Mouse (Mus musculus) forebrain, embryonic 16.5 days (tissue): Measurements from ENCODE around the gene Inpp5a. TPM values are rescaled to one million over a fixed set of nuclear protein-coding genes. Genes with fewer than 3 reads are reported as not detected.
A peak's percentile ranks its signal among the peaks of the same experiment; 100 is the strongest.

Experiments used
- ATAC-seq: fragments of 200-750 bp; cut with Nextera tagmentation; 2 replicates; pipeline ENCODE4 v1.8.0; 2017; ENCODE audit warnings: mild to moderate bottlenecking, moderate library complexity
- H3K27ac ChIP-seq: fragments of 300-500 bp; sonication (generic); 2 replicates; pipeline ENCODE4 v1.5.1; 2014; ENCODE audit warnings: low read length, control low read depth
- H3K27me3 ChIP-seq: fragments of 300-500 bp; sonication (generic); replicated peaks from 2 replicates; pipeline ENCODE4 v1.6.1; 2014; ENCODE audit warnings: low read length; ENCODE audit not compliant: control insufficient read depth, insufficient read depth
- H3K36me3 ChIP-seq: fragments of 300-500 bp; sonication (generic); 2 replicates; pipeline ENCODE4 v1.6.1; 2014; ENCODE audit not compliant: control insufficient read depth, insufficient read depth
- H3K4me1 ChIP-seq: fragments of 300-500 bp; sonication (generic); replicated peaks from 2 replicates; pipeline ENCODE4 v1.6.1; 2014; ENCODE audit warnings: low read length; ENCODE audit not compliant: control insufficient read depth, insufficient read depth
- H3K4me2 ChIP-seq: fragments of 300-500 bp; sonication (generic); 2 replicates; pipeline ENCODE4 v1.6.1; 2014; ENCODE audit warnings: mild to moderate bottlenecking, low read length, control low read depth
- H3K4me3 ChIP-seq: fragments of 300-500 bp; sonication (generic); replicated peaks from 2 replicates; pipeline ENCODE4 v1.5.1; 2014; ENCODE audit warnings: mild to moderate bottlenecking, low read length, control low read depth
- H3K9ac ChIP-seq: fragments of 300-500 bp; sonication (generic); replicated peaks from 2 replicates; pipeline ENCODE4 v1.6.1; 2014; ENCODE audit warnings: low read depth, low read length, control low read depth
- H3K9me3 ChIP-seq: fragments of 300-500 bp; sonication (generic); 2 replicates; pipeline ENCODE4 v1.6.1; 2016; ENCODE audit warnings: low read length; ENCODE audit not compliant: control insufficient read depth
- WGBS: fragments of 180-500 bp; shearing (Covaris S2); extraction: QIAGEN DNeasy Blood & Tissue Kit; methylation state at CpG from one replicate; pipeline ENCODE4 v1.1.7; 2014; 5-methylcytosine and 5-hydroxymethylcytosine counted together
- polyA plus RNA-seq: library from polyadenylated mRNA; unstranded; fragments of >200 nt; fragmentation: Nextera tagmentation; extraction: Ambion mirVana; gene quantifications from 2 replicates; pipeline ENCODE4 v1.2.1, GENCODE M21; 2015

Gene Inpp5a
- polyA plus RNA-seq, 1 experiment from 2014 or later, result 11.2 TPM

DNA sequence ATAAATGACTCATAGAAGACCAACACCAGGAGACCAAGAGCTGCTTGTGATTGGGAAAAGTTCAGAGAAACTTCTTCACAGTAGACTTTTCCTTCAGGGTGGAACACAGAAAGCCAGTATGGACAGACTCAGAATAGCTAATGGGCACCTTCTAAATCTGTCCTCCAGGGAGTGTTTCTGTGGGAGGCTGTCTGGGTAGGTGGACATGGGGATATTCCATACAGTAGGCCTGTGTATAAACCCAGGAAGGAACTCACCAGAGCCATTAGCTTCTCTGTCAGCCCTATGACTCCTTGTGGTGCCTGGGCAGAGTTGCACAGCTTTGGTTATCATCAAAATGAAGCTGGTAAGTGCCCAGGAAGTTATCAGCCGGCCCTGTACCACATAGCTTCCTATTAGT lies 151.7 kb downstream of the Inpp5a start:
- 93% methylated on average over 1 of the region's 1 CpGs for WGBS
- ATAC-seq, result no peak
- H3K27me3 ChIP-seq, result peaks cover 4% of the 10 kb centered on the region

GRCm38 (mm10) chr7:139541422-139541821 lies 152.5 kb downstream of the Inpp5a start:
- no peak overlapping the region for H3K4me3 ChIP-seq
- no peaks in the 10 kb centered on the region for H3K9me3 ChIP-seq
- H3K36me3 ChIP-seq, result no peaks in the 10 kb centered on the region
- 87% methylated on average over 6 of the region's 6 CpGs for WGBS
- ATAC-seq, result no peak
- peaks cover 9% of the 10 kb centered on the region for H3K27me3 ChIP-seq
- H3K4me2 ChIP-seq, result no peak overlapping the region
- H3K9ac ChIP-seq, result no peak overlapping the region
- no peak overlapping the region for H3K27ac ChIP-seq
- peaks cover 22% of the 10 kb centered on the region for H3K4me1 ChIP-seq

More for the DNA sequence above, 151.7 kb downstream of the Inpp5a start:
- Histone ChIP-seq H3K9ac (no peak overlapping the region), H3K27ac (no peak overlapping the region), H3K4me3 (no peak overlapping the region), H3K4me1 (peaks cover 15% of the 10 kb centered on the region), H3K9me3 (no peaks in the 10 kb centered on the region), H3K36me3 (no peaks in the 10 kb centered on the region), H3K4me2 (no peak overlapping the region)

DNA sequence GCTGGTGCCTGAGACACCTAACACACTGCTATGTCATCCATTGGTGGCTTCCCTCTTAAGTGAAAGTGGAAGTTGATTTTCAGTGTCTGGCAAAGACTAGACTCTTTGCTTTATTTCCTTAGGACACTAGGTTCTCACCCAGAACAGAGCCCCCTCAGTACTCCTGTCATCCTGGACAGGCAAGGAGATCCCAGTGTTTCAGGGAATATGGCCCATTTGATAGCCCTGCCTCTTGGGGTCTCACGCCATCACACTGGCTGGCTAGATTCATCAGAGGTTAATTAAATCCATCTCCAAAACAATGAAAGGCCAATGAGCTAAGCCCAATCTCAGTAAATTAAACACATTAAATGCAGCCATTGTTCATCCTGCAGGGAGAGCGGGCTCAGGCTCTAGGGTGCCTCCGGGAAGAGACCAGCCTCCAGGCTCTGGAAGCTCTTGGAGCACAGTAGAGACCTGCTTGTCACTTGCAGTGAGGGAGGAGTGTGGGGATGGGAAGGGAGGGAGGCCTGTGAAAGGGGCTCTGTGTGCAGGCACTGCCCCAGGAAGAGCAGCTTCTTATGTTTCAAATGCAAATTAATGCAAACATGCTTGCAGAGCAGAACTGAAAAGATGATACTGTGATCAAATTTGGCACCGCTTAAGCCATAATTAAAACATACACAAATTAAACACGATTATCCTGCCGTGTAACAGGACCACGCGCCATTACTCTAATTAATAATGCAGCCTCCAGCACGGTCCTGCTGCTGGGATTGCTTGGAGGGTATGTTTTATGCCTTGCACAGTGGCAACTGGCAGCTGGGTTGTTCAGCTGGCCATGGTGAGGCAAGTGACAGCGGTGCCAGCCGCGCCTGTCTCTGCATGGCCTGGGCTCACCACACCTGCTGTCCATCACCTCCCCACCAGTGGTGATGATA lies 156.1 kb downstream of the Inpp5a start:
- Histone ChIP-seq H3K36me3 (no peaks in the 10 kb centered on the region), H3K4me3 (no peak overlapping the region), H3K4me1 (peaks cover 22% of the 10 kb centered on the region), H3K27me3 (peaks cover 22% of the 10 kb centered on the region), H3K9ac (no peak overlapping the region), H3K4me2 (peak overlapping the region; percentile 25), H3K9me3 (no peaks in the 10 kb centered on the region), H3K27ac (peak overlapping the region; percentile 24)
- peak; percentile 98 for ATAC-seq
- 8% methylated on average over 12 of the region's 12 CpGs for WGBS

DNA sequence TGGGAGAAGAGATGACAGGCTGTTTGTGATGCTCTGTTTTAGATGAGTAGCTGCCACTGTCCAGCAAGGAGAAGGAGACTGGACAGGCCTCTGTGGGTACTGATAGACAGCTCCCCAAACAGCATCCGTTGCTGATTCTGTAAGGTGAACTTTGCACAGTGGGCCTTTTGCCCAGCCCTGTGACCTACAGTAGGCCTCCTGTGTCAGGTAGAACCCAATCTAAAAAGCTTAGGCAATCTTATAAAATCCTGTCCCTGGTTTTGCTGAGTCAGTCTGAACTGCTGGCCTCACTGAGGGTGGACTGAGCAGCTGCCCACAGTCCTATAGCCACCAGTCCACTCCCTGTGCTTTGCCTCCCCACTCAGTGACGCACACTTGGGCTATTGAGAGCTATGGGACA lies 158.4 kb downstream of the Inpp5a start:
- whole genome bisulfite sequencing, result 90% methylated on average over 2 of the region's 2 CpGs

GRCm38 (mm10) chr7:139550086-139550783 lies 161.3 kb downstream of the Inpp5a start:
- H3K4me1 ChIP-seq, result peaks cover 10% of the 10 kb centered on the region
- H3K27me3 ChIP-seq, result peaks cover 25% of the 10 kb centered on the region
- no peaks in the 10 kb centered on the region for H3K9me3 ChIP-seq
- no peaks in the 10 kb centered on the region for H3K36me3 ChIP-seq
- H3K4me3 ChIP-seq, result no peak overlapping the region
- no peak for ATAC-seq
- H3K9ac ChIP-seq, result no peak overlapping the region
- H3K27ac ChIP-seq, result no peak overlapping the region
- no peak overlapping the region for H3K4me2 ChIP-seq
- 76% methylated on average over 3 of the region's 3 CpGs for WGBS

More for the DNA sequence above, 158.4 kb downstream of the Inpp5a start:
- ATAC-seq, result no peak
- H3K9me3 ChIP-seq, result no peaks in the 10 kb centered on the region
- no peak overlapping the region for H3K4me3 ChIP-seq
- no peak overlapping the region for H3K4me2 ChIP-seq
- peaks cover 25% of the 10 kb centered on the region for H3K27me3 ChIP-seq
- no peak overlapping the region for H3K27ac ChIP-seq
- H3K9ac ChIP-seq, result no peak overlapping the region
- H3K4me1 ChIP-seq, result peaks cover 22% of the 10 kb centered on the region
- H3K36me3 ChIP-seq, result no peaks in the 10 kb centered on the region

DNA sequence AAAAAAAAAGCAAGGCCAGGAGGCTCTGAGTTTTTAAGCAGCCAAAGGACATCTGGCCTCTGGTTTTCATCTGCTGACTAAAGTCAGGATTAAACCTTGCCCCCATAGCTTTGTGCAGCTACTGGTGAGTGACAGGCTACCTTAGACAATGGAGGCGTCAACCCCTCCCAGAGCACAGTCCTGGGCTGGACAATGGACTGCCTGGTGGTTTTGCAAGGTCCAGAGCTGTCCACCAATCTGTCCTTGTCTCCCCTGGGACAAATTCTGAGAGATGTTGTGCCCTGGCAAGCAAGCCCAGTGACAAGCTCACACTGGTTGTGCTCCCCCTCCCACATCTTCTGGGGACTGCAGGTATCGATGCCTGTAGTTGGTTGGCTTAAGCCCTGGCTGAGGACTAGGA lies 162.6 kb downstream of the Inpp5a start:
- Histone ChIP-seq H3K9me3 (no peaks in the 10 kb centered on the region), H3K4me3 (no peak overlapping the region), H3K4me2 (no peak overlapping the region), H3K4me1 (0 out of 2 replicates have a peak, but pooled peaks cover 2% of the 10 kb centered on the region), H3K27me3 (peaks cover 22% of the 10 kb centered on the region), H3K27ac (no peak overlapping the region), H3K36me3 (no peaks in the 10 kb centered on the region), H3K9ac (no peak overlapping the region)
- ATAC-seq, result no peak
- 39% methylated on average over 2 of the region's 2 CpGs for WGBS

DNA sequence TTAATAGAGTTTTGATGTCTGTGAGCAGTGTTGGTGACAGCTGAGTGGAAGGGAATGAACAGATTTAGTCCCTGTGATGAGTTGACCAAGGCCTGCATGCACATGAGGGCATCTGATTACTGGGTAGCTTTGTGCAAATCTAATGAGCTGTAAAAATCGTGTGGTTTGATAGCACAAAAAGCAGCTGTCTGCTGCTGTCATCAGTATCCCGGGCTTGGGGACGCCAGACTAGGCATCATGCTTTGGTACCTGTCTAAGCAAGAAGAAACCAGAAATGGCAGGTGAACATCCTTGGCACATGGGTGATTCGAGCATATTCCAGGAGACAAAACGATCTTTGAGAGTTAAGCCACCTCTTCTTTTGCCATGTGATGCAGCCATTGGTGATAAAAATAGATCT lies 167.4 kb downstream of the Inpp5a start:
- 0 out of 2 replicates have a peak, but pooled peaks cover 5% of the 10 kb centered on the region for H3K4me1 ChIP-seq
- no peaks in the 10 kb centered on the region for H3K9me3 ChIP-seq
- H3K4me3 ChIP-seq, result no peak overlapping the region
- H3K27ac ChIP-seq, result no peak overlapping the region
- no peaks in the 10 kb centered on the region for H3K36me3 ChIP-seq
- 0 out of 2 replicates have a peak, but pooled peaks cover 5% of the 10 kb centered on the region for H3K27me3 ChIP-seq
- ATAC-seq, result no peak
- H3K4me2 ChIP-seq, result no peak overlapping the region
- no peak overlapping the region for H3K9ac ChIP-seq
- WGBS, result 13% methylated on average over 5 of the region's 5 CpGs

DNA sequence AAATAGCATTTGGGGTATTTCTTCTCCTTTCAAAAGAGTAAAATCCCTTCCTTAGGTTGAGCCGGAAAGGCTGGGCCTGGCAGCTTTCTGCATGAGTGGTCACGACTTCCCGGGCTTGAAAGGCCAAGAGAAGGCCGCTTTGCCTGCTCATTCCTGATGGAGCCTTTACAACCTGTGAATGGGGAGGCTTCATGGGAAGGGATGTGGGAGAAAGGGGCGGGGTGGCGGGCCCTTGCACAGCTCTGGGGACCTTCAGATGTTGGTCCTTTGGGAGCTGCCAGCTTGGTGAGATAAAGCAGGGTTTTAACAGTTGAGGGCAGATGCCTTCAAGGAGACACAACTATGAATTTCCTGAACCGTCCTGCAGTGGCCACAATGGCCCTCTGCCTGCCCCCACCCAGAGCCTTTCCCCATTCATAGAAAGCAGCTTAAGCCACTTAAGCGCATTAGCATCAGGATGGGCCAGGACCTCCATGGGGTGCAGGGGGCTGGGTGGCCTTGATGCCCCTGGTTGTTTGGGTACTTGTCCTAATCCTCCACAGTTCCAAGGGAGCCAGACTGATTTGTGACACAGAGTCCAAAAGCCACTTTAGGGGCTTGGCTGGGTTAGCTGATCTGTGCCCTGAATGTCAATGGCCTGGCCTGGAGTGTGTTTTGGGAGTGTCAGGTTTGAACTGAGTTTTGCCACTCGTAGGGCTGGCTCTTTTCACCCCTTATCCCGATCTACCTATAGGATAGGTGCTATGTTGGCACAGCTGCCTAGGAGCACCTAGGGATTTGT lies 168.0 kb downstream of the Inpp5a start:
- Histone ChIP-seq H3K4me2 (no peak overlapping the region), H3K9me3 (no peaks in the 10 kb centered on the region), H3K9ac (no peak overlapping the region), H3K4me1 (0 out of 2 replicates have a peak, but pooled peaks cover 5% of the 10 kb centered on the region), H3K27ac (no peak overlapping the region), H3K36me3 (no peaks in the 10 kb centered on the region), H3K27me3 (0 out of 2 replicates have a peak, but pooled peaks cover 3% of the 10 kb centered on the region), H3K4me3 (no peak overlapping the region)
- no peak for ATAC-seq
- WGBS, result 16% methylated on average over 10 of the region's 10 CpGs
